Mouse (Mus musculus): ENCODE measurements at regions not wholly inside any gene's neighbourhood (a gene's known extent, or its start where the extent isn't known, plus 50 kb on each side); places are given as distances from the start of the nearest gene placed in this dataset.
"Not testable (repeated sequence)": the region's sequence is repeated elsewhere in the genome, so short reads cannot be mapped to it uniquely, and the experiment has no call there.

DNA sequence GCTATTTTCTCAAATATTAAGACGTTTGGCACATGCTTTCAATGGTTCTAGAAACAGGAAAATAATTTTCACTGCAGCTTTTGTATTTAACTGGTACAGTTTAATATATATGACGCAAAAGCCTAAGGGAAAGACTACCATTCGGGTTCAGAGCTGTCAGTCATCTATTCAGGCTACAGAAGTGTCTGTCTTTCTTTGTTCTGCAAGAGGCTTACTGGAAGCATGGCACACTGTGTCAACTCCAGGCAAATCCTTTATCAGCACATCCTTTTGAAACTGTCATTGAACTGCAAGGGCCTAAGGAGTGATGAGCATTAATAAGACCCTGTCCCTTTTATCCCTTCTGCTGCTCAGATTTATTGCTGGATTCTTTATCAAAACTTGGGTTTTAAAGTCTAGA lies 303.8 kb upstream of the Gm5152 start:
- not testable (repeated sequence) for DNase-seq (ENCODE audit: extremely low spot score, low read depth, low spot score)

DNA sequence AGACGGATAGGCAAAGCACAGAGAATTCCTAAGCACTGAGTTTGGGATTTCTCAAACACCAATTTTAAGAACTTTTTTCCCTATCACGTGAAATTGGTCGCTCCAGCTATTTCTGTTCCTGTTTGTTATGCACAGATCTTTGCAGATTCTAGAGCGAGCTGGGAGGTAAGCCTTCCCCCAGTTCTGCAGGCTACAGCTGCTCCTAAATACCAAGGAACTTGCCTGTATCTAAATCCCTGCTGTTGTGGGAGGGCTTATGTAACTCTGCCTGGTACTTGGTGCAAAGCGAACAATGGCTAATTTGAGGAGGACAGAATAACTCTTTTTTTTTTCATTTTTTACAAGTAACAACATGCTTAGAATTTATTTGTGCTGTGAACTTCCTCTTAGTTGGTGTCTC lies 316.0 kb upstream of the Gm5152 start:
- DNase-seq (ENCODE audit: extremely low spot score, low read depth, low spot score) = no peak

DNA sequence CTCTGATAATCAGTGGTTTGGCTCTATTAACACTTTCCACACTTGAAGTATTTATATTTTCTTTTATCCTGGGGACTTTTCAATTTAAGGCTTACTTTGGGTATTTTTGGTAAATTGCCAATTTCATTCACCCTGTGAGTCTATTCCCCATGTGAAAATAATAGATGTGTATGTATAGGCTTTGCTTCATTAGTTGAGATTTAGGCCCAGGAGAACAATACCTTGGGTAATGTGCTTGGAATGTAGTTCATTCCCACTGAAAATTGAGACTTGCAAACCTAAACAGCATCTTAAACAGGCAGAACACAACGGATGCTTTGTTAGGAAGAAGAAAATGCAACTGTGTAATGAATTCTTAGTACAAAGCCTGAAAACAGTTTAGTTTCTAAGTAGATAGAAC lies 346.1 kb upstream of the Gm5152 start:
- no peak for DNase-seq (ENCODE audit: extremely low spot score, low read depth, low spot score)

DNA sequence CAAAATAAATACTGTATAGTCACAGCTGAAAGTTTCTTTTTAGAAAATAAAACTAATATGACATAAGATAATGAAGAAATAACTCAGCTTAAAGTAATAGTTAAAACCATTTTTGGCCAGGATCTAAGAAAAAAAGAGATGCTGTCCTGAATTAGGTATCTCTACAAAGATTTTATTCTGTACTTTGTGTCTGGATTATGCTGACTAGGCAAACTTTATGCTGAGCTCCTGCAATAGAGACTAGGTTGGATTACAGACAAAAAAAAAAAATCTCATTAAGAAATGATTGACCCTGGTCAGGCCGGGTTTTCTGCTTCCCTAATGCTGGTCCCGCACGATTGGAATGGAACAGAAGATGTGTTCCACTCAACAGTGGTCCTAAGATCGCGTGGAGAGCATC lies 346.8 kb upstream of the Gm8871 start:
- no peak for DNase-seq (ENCODE audit: extremely low spot score, low read depth, low spot score)

DNA sequence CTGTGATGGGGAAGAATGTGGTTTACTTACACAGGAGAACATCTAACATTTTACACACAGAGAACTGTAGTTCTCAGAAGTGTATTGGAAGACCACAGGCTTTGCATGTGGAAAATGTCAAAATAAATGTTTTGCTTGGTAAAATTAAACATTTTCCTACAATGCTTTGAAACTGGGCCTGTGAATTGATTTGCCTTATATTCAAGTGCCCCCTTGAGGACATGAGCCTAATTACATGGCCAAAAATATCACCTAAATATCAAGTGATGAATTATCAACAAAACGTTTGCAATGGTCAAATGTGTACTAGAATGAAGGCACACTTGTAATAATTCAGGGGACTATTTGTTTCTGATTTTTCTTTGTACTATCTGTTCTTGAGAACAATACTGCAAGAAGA lies 314.4 kb upstream of the Gm8871 start:
- DNase-seq (ENCODE audit: extremely low spot score, low read depth, low spot score) = no peak

DNA sequence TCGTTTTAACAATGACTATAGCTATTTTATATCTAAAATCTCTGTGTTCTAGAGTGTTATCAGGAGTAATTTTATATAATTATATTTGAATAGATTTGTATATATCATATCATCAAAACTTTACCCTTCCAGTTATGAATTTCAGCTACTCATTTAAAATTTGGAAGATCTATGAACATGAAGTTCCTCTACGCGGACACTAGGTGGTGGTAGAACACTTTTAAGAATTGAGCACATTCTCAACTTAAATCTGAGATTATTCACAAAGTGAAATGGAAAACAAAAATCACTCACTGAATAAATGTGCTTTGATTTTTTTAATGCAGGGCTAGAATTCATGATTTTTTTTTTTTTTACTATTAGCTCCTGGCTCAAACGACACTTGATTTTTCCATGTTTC lies 299.5 kb upstream of the Gm8871 start:
- no peak for DNase-seq (ENCODE audit: extremely low spot score, low read depth, low spot score)

DNA sequence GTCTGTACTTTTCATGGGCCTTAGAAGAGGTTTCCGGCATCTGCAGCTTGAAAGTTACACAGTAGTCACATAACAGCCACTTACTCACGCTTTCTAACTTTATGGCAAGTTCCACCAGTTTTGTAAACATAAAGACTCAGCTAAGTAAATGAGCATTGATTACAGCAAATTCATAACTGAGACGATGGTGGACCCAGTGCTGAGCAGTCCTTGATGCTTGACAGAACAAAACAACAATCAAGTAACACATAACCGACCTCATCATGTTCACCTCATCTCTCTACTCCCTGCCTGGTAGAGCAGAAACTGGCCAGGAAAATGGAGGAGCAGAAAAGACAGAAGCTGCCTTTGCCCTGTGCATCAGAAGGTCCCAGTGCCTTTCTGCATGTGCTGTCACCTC lies 284.3 kb upstream of the Gm8871 start:
- no peak for DNase-seq (ENCODE audit: extremely low spot score, low read depth, low spot score)

DNA sequence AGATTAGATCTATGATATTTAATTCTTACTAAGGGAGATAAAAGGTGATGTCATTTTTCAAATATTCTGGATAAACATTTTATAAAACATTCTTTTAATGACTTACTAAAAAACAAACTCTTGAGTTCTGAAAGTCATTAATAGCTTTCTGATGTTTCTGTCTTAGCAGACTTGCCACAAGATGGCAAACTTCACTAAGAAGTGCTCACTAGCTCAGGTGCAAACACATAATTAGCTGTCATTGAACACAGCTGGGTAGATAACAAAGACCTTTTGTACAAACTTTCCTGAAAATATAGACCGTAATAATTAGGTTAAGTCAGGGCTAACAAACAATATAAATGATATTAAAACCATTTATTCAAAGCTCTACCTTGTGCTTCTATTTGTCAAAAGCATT lies 273.4 kb upstream of the Gm8871 start:
- no peak for DNase-seq (ENCODE audit: extremely low spot score, low read depth, low spot score)

DNA sequence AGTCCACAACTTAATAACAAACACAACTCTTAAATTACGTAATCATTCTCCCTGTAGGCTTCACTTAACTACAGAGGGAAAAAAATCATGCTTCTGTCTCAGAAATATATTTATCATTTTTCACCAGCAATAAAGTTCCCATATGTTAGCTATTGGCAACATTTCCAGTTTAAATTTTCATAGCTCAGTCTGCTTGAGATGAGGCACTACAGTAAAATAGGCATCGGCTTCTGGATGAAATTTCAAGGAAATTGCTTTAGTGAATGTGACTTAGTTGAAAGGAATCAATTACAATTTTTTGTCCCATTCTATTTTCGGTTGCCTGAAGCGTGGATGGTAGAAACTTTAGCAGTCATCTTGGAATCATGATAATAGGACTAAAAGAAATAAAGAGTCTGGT lies 262.1 kb upstream of the Gm8871 start:
- DNase-seq (ENCODE audit: extremely low spot score, low read depth, low spot score) = no peak

DNA sequence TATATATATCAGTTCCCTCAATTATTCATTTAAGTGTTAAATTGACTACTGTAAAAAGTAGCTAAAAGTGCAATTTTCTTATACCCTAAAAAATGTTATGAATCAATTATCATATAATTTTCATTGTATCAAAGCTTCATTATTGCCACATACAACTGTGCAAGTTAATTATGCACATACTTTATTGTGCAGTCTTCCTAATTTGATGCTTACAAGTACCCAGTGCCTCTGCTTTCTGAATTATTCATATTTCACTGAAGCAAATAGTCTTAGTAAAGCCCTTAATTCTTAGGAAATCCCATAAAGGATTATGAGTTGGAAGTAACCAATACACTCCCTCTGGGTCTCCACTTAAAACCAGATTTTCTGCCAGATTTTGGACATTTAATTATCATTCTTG lies 220.5 kb upstream of the Gm8871 start:
- DNase-seq (ENCODE audit: extremely low spot score, low read depth, low spot score) = no peak

DNA sequence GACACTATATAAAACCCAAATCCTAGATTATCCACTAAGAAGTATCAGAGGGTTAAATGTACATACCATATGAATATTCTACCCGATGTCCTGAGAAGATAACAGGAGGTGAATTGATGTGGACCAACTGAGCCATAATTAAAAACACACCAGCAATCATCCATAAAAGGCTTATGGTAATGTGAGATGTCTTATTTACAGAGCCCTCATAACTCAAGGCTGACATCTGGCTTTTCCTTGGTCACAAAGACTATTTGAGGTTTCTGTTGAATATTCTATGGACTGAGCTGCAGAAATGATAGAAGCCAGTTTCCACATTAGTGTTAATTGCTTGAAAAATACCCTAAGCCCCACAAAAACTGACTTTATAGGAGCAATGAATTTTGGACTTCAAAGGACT lies 198.1 kb upstream of the Gm8871 start:
- peak; percentile 64 for DNase-seq (ENCODE audit: extremely low spot score, low read depth, low spot score)

DNA sequence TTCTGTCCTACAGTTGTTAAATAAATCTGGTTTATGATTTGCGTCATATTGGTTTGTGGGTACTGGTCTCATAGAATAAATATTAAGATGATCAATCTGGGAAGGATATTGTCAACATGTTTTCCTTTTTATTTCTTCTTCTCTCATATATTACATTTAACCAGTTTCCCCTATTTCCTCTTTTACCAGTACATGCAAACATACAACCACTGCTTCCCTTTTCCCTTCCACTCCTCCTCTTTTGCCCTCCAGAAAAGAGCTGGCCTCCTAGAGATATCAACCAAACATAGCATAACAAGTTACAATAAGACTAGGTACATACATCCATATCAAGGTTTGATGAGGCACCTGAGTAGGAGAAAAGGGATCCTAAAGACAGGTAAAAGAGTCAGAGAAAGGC lies 180.1 kb upstream of the Gm8871 start:
- no peak for DNase-seq (ENCODE audit: extremely low spot score, low read depth, low spot score)

All from hindlimb bud, embryonic 11.5 days (tissue).